Mouse (Mus musculus): Measurements from ENCODE around the gene Gm26965. TPM values are rescaled to one million over a fixed set of nuclear protein-coding genes. Genes with fewer than 3 reads are reported as not detected.

The Gm26965 gene
- polyA plus RNA-seq (2015; fragmentation: Nextera tagmentation; extraction: Ambion mirVana), result not detected in 2 replicates

- peak; percentile 98 for ATAC-seq (ENCODE audit: low FRiP score, low TSS enrichment)
- peak within 1 kb of the TSS; percentile 81 for H3K9ac ChIP-seq (replicated peaks; ENCODE audit: low read length)
- under 1% methylated on average over 27 of the region's 27 CpGs for WGBS
- H3K27ac ChIP-seq (ENCODE audit: low read length), result peak within 1 kb of the TSS; percentile 79; the same call in 1 of the 2 replicates
- no peaks in the 10 kb centered on the region for H3K9me3 ChIP-seq (ENCODE audit: low read length)
- no peaks in the 10 kb centered on the region for H3K27me3 ChIP-seq (ENCODE audit: insufficient read depth, low read length)
- peak within 1 kb of the TSS; percentile 91 for H3K4me2 ChIP-seq (replicated peaks; ENCODE audit: low read depth, low read length)
- peak within 1 kb of the TSS; percentile 92 for H3K4me3 ChIP-seq (ENCODE audit: low read length)
- H3K4me1 ChIP-seq (ENCODE audit: insufficient read depth, low read length), result peaks cover 12% of the 10 kb centered on the region
- peaks cover 2% of the 10 kb centered on the region; the same call in 1 of the 2 replicates for H3K36me3 ChIP-seq (ENCODE audit: insufficient read depth, low read length)
These were observed at the start of gene Gm26965, which contains the start of gene Zfp87 for GRCm38 (mm10) chr13:67525753-67526410. TSS of gene Gm26965 (minus strand) at chr13:67526151. TSS of gene Zfp87 (minus strand) at chr13:67526177.

- H3K36me3 ChIP-seq (ENCODE audit: insufficient read depth, low read length), result no peaks in the 10 kb centered on the region
- 76% methylated on average over 5 of the region's 5 CpGs for WGBS
- H3K4me2 ChIP-seq (replicated peaks; ENCODE audit: low read depth, low read length), result no peak overlapping the region
- H3K27me3 ChIP-seq (ENCODE audit: insufficient read depth, low read length), result no peaks in the 10 kb centered on the region
- no peak overlapping the region for H3K9ac ChIP-seq (replicated peaks; ENCODE audit: low read length)
- ATAC-seq (ENCODE audit: low FRiP score, low TSS enrichment), result no peak
- H3K9me3 ChIP-seq (ENCODE audit: low read length), result no peaks in the 10 kb centered on the region
- no peaks in the 10 kb centered on the region for H3K4me1 ChIP-seq (ENCODE audit: insufficient read depth, low read length)
- no peak overlapping the region for H3K4me3 ChIP-seq (ENCODE audit: low read length)
- no peak overlapping the region for H3K27ac ChIP-seq (ENCODE audit: low read length)
These were observed 46.7 kb upstream of the Gm26965 start for GRCm38 (mm10) chr13:67572591-67573189.

GRCm38 (mm10) chr13:67553730-67554129, 27.8 kb upstream of the Gm26965 start, which contains the start of gene Zfp748:
TSS of gene Zfp748 (minus strand) at chr13:67553830.
- Histone ChIP-seq H3K4me2 (replicated peaks; ENCODE audit: low read depth, low read length) (peak within 1 kb of the TSS; percentile 72), H3K9ac (replicated peaks; ENCODE audit: low read length) (peak within 1 kb of the TSS; percentile 94), H3K27ac (ENCODE audit: low read length) (peak within 1 kb of the TSS; percentile 95), H3K27me3 (ENCODE audit: insufficient read depth, low read length) (no peaks in the 10 kb centered on the region), H3K9me3 (ENCODE audit: low read length) (no peaks in the 10 kb centered on the region), H3K36me3 (ENCODE audit: insufficient read depth, low read length) (no peaks in the 10 kb centered on the region), H3K4me3 (ENCODE audit: low read length) (peak within 1 kb of the TSS; percentile 91), H3K4me1 (ENCODE audit: insufficient read depth, low read length) (peaks cover 15% of the 10 kb centered on the region)
- 80% methylated on average over 4 of the region's 4 CpGs for WGBS
- no peak for ATAC-seq (ENCODE audit: low FRiP score, low TSS enrichment)

GRCm38 (mm10) chr13:67552505-67553346, 26.8 kb upstream of the Gm26965 start:
- H3K9ac ChIP-seq (replicated peaks; ENCODE audit: low read length), result peak overlapping the region; percentile 94
- peak; percentile 98 for ATAC-seq (ENCODE audit: low FRiP score, low TSS enrichment)
- H3K4me1 ChIP-seq (ENCODE audit: insufficient read depth, low read length), result peaks cover 15% of the 10 kb centered on the region
- H3K4me2 ChIP-seq (replicated peaks; ENCODE audit: low read depth, low read length), result peak overlapping the region; percentile 72
- H3K36me3 ChIP-seq (ENCODE audit: insufficient read depth, low read length), result no peaks in the 10 kb centered on the region
- under 1% methylated on average over 44 of the region's 44 CpGs for WGBS
- H3K27ac ChIP-seq (ENCODE audit: low read length), result peak overlapping the region; percentile 95
- no peaks in the 10 kb centered on the region for H3K9me3 ChIP-seq (ENCODE audit: low read length)
- no peaks in the 10 kb centered on the region for H3K27me3 ChIP-seq (ENCODE audit: insufficient read depth, low read length)
- H3K4me3 ChIP-seq (ENCODE audit: low read length), result peak overlapping the region; percentile 91

GRCm38 (mm10) chr13:67545941-67546340, 20.0 kb upstream of the Gm26965 start:
- Histone ChIP-seq H3K4me3 (ENCODE audit: low read length) (no peak overlapping the region), H3K4me2 (replicated peaks; ENCODE audit: low read depth, low read length) (no peak overlapping the region), H3K9me3 (ENCODE audit: low read length) (peaks cover 7% of the 10 kb centered on the region), H3K9ac (replicated peaks; ENCODE audit: low read length) (no peak overlapping the region), H3K4me1 (ENCODE audit: insufficient read depth, low read length) (no peaks in the 10 kb centered on the region), H3K27me3 (ENCODE audit: insufficient read depth, low read length) (no peaks in the 10 kb centered on the region), H3K36me3 (ENCODE audit: insufficient read depth, low read length) (peaks cover 40% of the 10 kb centered on the region), H3K27ac (ENCODE audit: low read length) (no peak overlapping the region)
- no peak for ATAC-seq (ENCODE audit: low FRiP score, low TSS enrichment)
- 78% methylated on average over 1 of the region's 1 CpGs for WGBS

- Histone ChIP-seq H3K27me3 (ENCODE audit: insufficient read depth, low read length) (no peaks in the 10 kb centered on the region), H3K4me1 (ENCODE audit: insufficient read depth, low read length) (peaks cover 12% of the 10 kb centered on the region), H3K4me2 (replicated peaks; ENCODE audit: low read depth, low read length) (no peak overlapping the region), H3K36me3 (ENCODE audit: insufficient read depth, low read length) (no peaks in the 10 kb centered on the region), H3K9me3 (ENCODE audit: low read length) (no peaks in the 10 kb centered on the region; the same call in 1 of the 2 replicates), H3K27ac (ENCODE audit: low read length) (no peak overlapping the region), H3K9ac (replicated peaks; ENCODE audit: low read length) (no peak overlapping the region), H3K4me3 (ENCODE audit: low read length) (no peak overlapping the region)
- no peak for ATAC-seq (ENCODE audit: low FRiP score, low TSS enrichment)
- 52% methylated on average over 3 of the region's 3 CpGs for WGBS
These were observed 1.2 kb upstream of the Gm26965 start for GRCm38 (mm10) chr13:67527049-67527730.

GRCm38 (mm10) chr13:67500908-67501307, 25.0 kb downstream of the Gm26965 start:
- Histone ChIP-seq H3K36me3 (ENCODE audit: insufficient read depth, low read length) (0 out of 2 replicates have a peak, but pooled peaks cover 5% of the 10 kb centered on the region), H3K27me3 (ENCODE audit: insufficient read depth, low read length) (no peaks in the 10 kb centered on the region), H3K9ac (replicated peaks; ENCODE audit: low read length) (no peak overlapping the region), H3K4me3 (ENCODE audit: low read length) (no peak overlapping the region), H3K4me1 (ENCODE audit: insufficient read depth, low read length) (peaks cover 6% of the 10 kb centered on the region), H3K27ac (ENCODE audit: low read length) (no peak overlapping the region), H3K9me3 (ENCODE audit: low read length) (no peaks in the 10 kb centered on the region), H3K4me2 (replicated peaks; ENCODE audit: low read depth, low read length) (no peak overlapping the region)
- ATAC-seq (ENCODE audit: low FRiP score, low TSS enrichment), result no peak
- 83% methylated on average over 1 of the region's 1 CpGs for WGBS

- Histone ChIP-seq H3K27ac (ENCODE audit: low read length) (peak within 1 kb of the TSS; percentile 62), H3K9ac (replicated peaks; ENCODE audit: low read length) (peak within 1 kb of the TSS; percentile 82), H3K9me3 (ENCODE audit: low read length) (peaks cover 2% of the 10 kb centered on the region; the same call in 1 of the 2 replicates), H3K36me3 (ENCODE audit: insufficient read depth, low read length) (peaks cover 6% of the 10 kb centered on the region), H3K27me3 (ENCODE audit: insufficient read depth, low read length) (no peaks in the 10 kb centered on the region), H3K4me3 (ENCODE audit: low read length) (peak within 1 kb of the TSS; percentile 87), H3K4me1 (ENCODE audit: insufficient read depth, low read length) (peaks cover 6% of the 10 kb centered on the region), H3K4me2 (replicated peaks; ENCODE audit: low read depth, low read length) (peak within 1 kb of the TSS; percentile 67)
- under 1% methylated on average over 22 of the region's 22 CpGs for WGBS
- peak; percentile 95 for ATAC-seq (ENCODE audit: low FRiP score, low TSS enrichment)
These were observed 25.7 kb downstream of the Gm26965 start, which contains the start of gene Zfp58 for GRCm38 (mm10) chr13:67500084-67500719. TSS of gene Zfp58 (minus strand) at chr13:67500555.

- Histone ChIP-seq H3K9ac (replicated peaks; ENCODE audit: low read length) (no peak overlapping the region), H3K36me3 (ENCODE audit: insufficient read depth, low read length) (peaks cover 44% of the 10 kb centered on the region), H3K4me1 (ENCODE audit: insufficient read depth, low read length) (peaks cover 6% of the 10 kb centered on the region), H3K27me3 (ENCODE audit: insufficient read depth, low read length) (no peaks in the 10 kb centered on the region), H3K4me3 (ENCODE audit: low read length) (no peak overlapping the region), H3K27ac (ENCODE audit: low read length) (no peak overlapping the region), H3K9me3 (ENCODE audit: low read length) (peaks cover 28% of the 10 kb centered on the region), H3K4me2 (replicated peaks; ENCODE audit: low read depth, low read length) (no peak overlapping the region)
- 89% methylated on average over 1 of the region's 1 CpGs for WGBS
- no peak for ATAC-seq (ENCODE audit: low FRiP score, low TSS enrichment)
These were observed 30.3 kb downstream of the Gm26965 start for GRCm38 (mm10) chr13:67495631-67496030.

Data from kidney, embryonic 16.5 days (tissue).